In genomic region chr9:30142806-30143458, GRCm38 (mm10) we compare ENCODE assay signal across 16 mouse cellular contexts.
DNase-seq lines count a peak whose midpoint lies in the region.
"Had no signal": no experiment of that assay in that cellular context is flagged by ENCODE, and none has a peak within 500 bp of the region (broad histone marks: within the 10 kb centered on the region; RNA-seq: fewer than 3 reads in every experiment).

No protein-coding gene starts in this region.

- peak; percentile 24 to 42 for DNase-seq in left cerebral cortex, adult 18-20 months (ENCODE audit: low spot score in 2 of 2)
- DNase-seq in left cerebral cortex, adult 8-10 months (ENCODE audit: low spot score in 2 of 2), result no peak
- DNase-seq in right cerebral cortex, adult 18-20 months, result peak; percentile 46
- no peak for DNase-seq in right cerebral cortex, postnatal 4 days
- DNase-seq in telencephalon, adult 2 months (ENCODE audit: low read depth, low spot score), result peak; percentile 53
- no peak for DNase-seq in spleen, adult 12 weeks (ENCODE audit: low spot score)
- DNase-seq: adrenal gland, adult 2 months; adrenal gland, postnatal 14 days; cerebellum, adult 11-12 months; cerebellum, adult 8-10 months; cerebellum, postnatal 10 days; cerebellum, postnatal 36 days; embryo, embryonic 11 days; gastrocnemius, postnatal 25 days; heart, adult 2 months; heart, postnatal 14 days had no signal

Comparison
In these comparisons a context has a peak if more than half of its experiments do, and no peak if none do; other contexts are left out.
1. DNase-seq: peak in left cerebral cortex, adult 18-20 months (2 of 2), right cerebral cortex, adult 18-20 months (single experiment) and telencephalon, adult 2 months (single experiment); none in left cerebral cortex, adult 8-10 months (0 of 2), right cerebral cortex, postnatal 4 days (single experiment) and spleen, adult 12 weeks (single experiment).